Comparison of ENCODE assay signal across 8 mouse cellular contexts in genomic region chrX:69361055-69361558, GRCm38 (mm10). TPM values are rescaled to one million over a fixed set of nuclear protein-coding genes. Genes with fewer than 3 reads are reported as not detected.
A peak's percentile ranks its signal among the peaks of the same experiment; 100 is the strongest.
DNase-seq lines count a peak whose midpoint lies in the region; ATAC-seq and TF ChIP-seq lines count a peak whose summit lies in the region.

No protein-coding gene starts in this region.

- TF ChIP-seq POLR2A in bone marrow, adult 2 months (IDR thresholded peaks at IDR 0.05; ENCODE audit: borderline replicate concordance, control insufficient read depth, low read depth, low read length), result no peak

- H3K9ac ChIP-seq in heart, embryonic 14.5 days (ENCODE audit: low read length), result peak overlapping the region; percentile 77
- peak overlapping the region; percentile 77 for H3K9ac ChIP-seq in heart, embryonic 16.5 days (ENCODE audit: low read length)
- H3K9ac ChIP-seq in liver, postnatal 0 days (replicated peaks), result no peak overlapping the region

- H3K27me3 ChIP-seq in heart, embryonic 14.5 days (ENCODE audit: control insufficient read depth, insufficient read depth, low read length), result no peaks in the 10 kb centered on the region
- peaks cover 15% of the 10 kb centered on the region; the same call in 1 of the 2 replicates for H3K27me3 ChIP-seq in heart, embryonic 16.5 days (ENCODE audit: control insufficient read depth, insufficient read depth, low read length)
- peaks cover 23% of the 10 kb centered on the region for H3K27me3 ChIP-seq in liver, postnatal 0 days (ENCODE audit: insufficient read depth, low read length)

- no peak for TF ChIP-seq CTCF in bone marrow, adult 2 months (IDR thresholded peaks at IDR 0.05; ENCODE audit: control insufficient read depth, insufficient read depth, low read length)
- TF ChIP-seq CTCF in liver, postnatal 0 days (IDR thresholded peaks at IDR 0.05; ENCODE audit: low read depth), result no peak

- no peaks in the 10 kb centered on the region for H3K36me3 ChIP-seq in heart, embryonic 14.5 days (ENCODE audit: control insufficient read depth, insufficient read depth, low read length)
- H3K36me3 ChIP-seq in heart, embryonic 16.5 days (ENCODE audit: control insufficient read depth, insufficient read depth), result no peaks in the 10 kb centered on the region
- H3K36me3 ChIP-seq in liver, postnatal 0 days (replicated peaks; ENCODE audit: insufficient read depth, low read length), result no peaks in the 10 kb centered on the region

- 19% methylated on average over 10 of the region's 10 CpGs for WGBS in heart, embryonic 14.5 days
- 12% methylated on average over 10 of the region's 10 CpGs for WGBS in bone marrow, adult 2 months
- 11% methylated on average over 9 of the region's 10 CpGs for WGBS in heart, embryonic 16.5 days
- 22% methylated on average over 10 of the region's 10 CpGs for WGBS in liver, postnatal 0 days (ENCODE audit: insufficient replicate concordance)

- 0 out of 4 replicates have a peak overlapping the region, but pooled peaks of 1 of the 2 experiments have one; percentile 59 for H3K27ac ChIP-seq in heart, embryonic 14.5 days (replicated peaks in 1 of 2; ENCODE audit: control insufficient read depth in 1 of 2, insufficient read depth in 1 of 2, low read depth in 2 of 2, low read length in 2 of 2)
- H3K27ac ChIP-seq in bone marrow, adult 2 months (ENCODE audit: control insufficient read depth, insufficient read depth, low read depth, low read length, poor library complexity), result no peak overlapping the region
- H3K27ac ChIP-seq in heart, embryonic 16.5 days (ENCODE audit: low read length), result no peak overlapping the region
- no peak overlapping the region for H3K27ac ChIP-seq in liver, postnatal 0 days (ENCODE audit: low read depth)

- peak overlapping the region; percentile 70 for H3K4me2 ChIP-seq in heart, embryonic 14.5 days (ENCODE audit: low read length)
- H3K4me2 ChIP-seq in heart, embryonic 16.5 days (ENCODE audit: low read depth, low read length), result peak overlapping the region; percentile 67
- peak overlapping the region; percentile 68 for H3K4me2 ChIP-seq in liver, postnatal 0 days (ENCODE audit: low read depth, low read length)

- H3K4me3 ChIP-seq in heart, embryonic 14.5 days (ENCODE audit: control insufficient read depth in 1 of 2, insufficient read depth in 1 of 2, low read depth in 1 of 2, low read length in 2 of 2), result peak overlapping the region; percentile 59 to 89
- H3K4me3 ChIP-seq in bone marrow, adult 2 months (replicated peaks; ENCODE audit: control insufficient read depth, low read depth, low read length), result peak overlapping the region; percentile 37
- peak overlapping the region; percentile 69 for H3K4me3 ChIP-seq in heart, embryonic 16.5 days (ENCODE audit: low read length)
- peak overlapping the region; percentile 47 for H3K4me3 ChIP-seq in liver, postnatal 0 days (ENCODE audit: low read depth, low read length)

- TF ChIP-seq EP300 in liver, postnatal 0 days (IDR thresholded peaks at IDR 0.05; ENCODE audit: low read depth), result no peak

- no peaks in the 10 kb centered on the region for H3K9me3 ChIP-seq in heart, embryonic 14.5 days (ENCODE audit: control insufficient read depth, low read length)
- H3K9me3 ChIP-seq in heart, embryonic 16.5 days (replicated peaks; ENCODE audit: control insufficient read depth, low read length), result no peaks in the 10 kb centered on the region
- H3K9me3 ChIP-seq in liver, postnatal 0 days (ENCODE audit: low read length), result no peaks in the 10 kb centered on the region

- no peak for ATAC-seq in heart, embryonic 14.5 days (ENCODE audit: insufficient number of reproducible peaks, insufficient read depth, low FRiP score, low read depth)
- ATAC-seq in heart, embryonic 16.5 days (replicated peaks; ENCODE audit: extremely low read depth, insufficient read depth, low FRiP score), result no peak
- no peak for ATAC-seq in liver, postnatal 0 days

- no peak for DNase-seq in heart, postnatal 4 days
- DNase-seq in liver, postnatal 0 days, result no peak
- no peak for DNase-seq in thymus, adult 18-20 months
- no peak for DNase-seq in left cerebral cortex, adult 9 months (ENCODE audit: low spot score in 2 of 2)
- no peak for DNase-seq in layer of hippocampus, adult 18-20 months (ENCODE audit: low spot score in 2 of 2)

- peaks cover 0 to 6% of the 10 kb centered on the region in 2 experiments; a peak in 1 of 4 replicates for H3K4me1 ChIP-seq in heart, embryonic 14.5 days (ENCODE audit: control insufficient read depth in 2 of 2, insufficient read depth in 2 of 2, low read length in 2 of 2)
- no peaks in the 10 kb centered on the region; the same call in 1 of the 2 replicates for H3K4me1 ChIP-seq in bone marrow, adult 2 months (ENCODE audit: control insufficient read depth, insufficient read depth, low read length)
- H3K4me1 ChIP-seq in heart, embryonic 16.5 days (ENCODE audit: control insufficient read depth, insufficient read depth, low read length), result no peaks in the 10 kb centered on the region
- H3K4me1 ChIP-seq in liver, postnatal 0 days (ENCODE audit: insufficient read depth), result no peaks in the 10 kb centered on the region

RNA-seq across cellular contexts. Expression of gene Aff2, which starts 1.0 kb away (rescaled TPM):
- 7.6 and 8.6 TPM in 2 replicates for polyA plus RNA-seq in heart, embryonic 14.5 days (2014; fragmentation: Nextera tagmentation; extraction: Ambion mirVana)
- 10 to 100 TPM in 1 of 2 experiments, 1 to 10 TPM in 1; 8.1 to 10.1 TPM for total RNA-seq in heart, postnatal 4 days (2021)
- not detected in 2 replicates for polyA plus RNA-seq in bone marrow, adult 2 months (2011; ENCODE audit: insufficient read depth, insufficient read length, low replicate concordance, missing spikeins)
- 4.3 and 5.6 TPM in 2 replicates for polyA plus RNA-seq in heart, embryonic 16.5 days (2015; fragmentation: Nextera tagmentation; extraction: Ambion mirVana)
- 0.12 and 0.15 TPM in 2 replicates for polyA plus RNA-seq in liver, postnatal 0 days (2015; fragmentation: Nextera tagmentation; extraction: Ambion mirVana)
- total RNA-seq in layer of hippocampus, adult 18-20 months (2021), result 10 to 100 TPM; 20.5 to 21.2 TPM
